Mouse (Mus musculus) cerebellum, postnatal 14 days (tissue): ENCODE data around the gene Sox5.

Experiments
- DNase-seq, 2 experiments: peaks; one replicate each; pipeline ENCODE4 v3.0.0; 2021; ENCODE audit warnings: mixed read lengths in 2 of 2

Gene Sox5

DNA sequence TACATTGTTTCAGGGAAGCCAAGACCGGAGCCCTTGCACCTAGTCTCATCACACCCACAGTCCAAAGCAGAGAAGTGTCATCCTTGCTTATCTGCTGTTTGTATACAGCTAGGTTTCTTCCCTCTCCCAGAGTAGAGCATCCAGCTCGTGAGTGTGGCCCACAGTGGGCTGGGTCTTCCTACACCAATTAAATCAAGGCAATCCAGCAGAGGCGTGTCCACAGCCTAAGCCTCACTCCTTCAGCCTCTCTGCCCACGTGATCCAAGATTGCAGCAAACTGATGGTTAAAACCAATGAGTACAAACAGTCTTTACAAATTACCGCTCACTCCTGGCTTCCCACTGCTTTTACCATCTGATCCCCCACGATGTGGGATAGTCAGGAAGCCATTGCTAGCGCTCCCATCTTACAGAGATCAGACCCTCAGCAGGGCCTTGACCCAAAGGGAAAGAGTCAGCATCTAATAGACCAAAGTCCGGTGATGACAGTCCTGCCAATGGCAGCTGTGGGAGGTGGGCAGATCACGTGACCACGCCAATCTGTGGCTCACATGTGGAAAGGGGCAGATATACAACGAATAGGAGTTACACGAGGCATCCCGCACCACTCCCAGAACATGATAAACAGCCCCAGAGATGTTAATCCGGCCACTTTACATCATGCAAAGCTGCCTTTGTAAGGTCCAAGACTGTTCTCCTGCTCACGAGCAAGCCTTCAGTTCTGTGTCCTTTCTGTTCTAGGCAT is 9.4 kb downstream of the Sox5 start:
- DNase-seq: no peak

DNA sequence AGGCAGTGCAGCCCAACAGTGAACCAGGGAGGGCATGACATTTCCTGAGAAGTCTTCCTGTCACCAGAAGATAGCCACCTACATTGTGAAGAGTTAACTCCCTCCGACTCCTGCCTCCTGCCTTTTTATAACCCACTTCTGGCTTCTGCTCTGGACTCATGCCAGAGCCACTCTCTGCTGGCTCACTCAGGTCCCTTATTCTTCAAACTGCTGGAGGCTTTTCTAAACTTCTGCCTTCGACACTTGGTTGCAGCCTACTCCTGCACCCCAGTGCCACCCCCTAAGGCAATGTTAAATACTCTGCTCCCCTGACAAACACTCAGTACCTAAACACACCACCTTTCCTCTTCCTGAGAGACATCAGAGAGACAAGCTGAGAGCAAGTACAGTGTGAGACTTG is 12.7 kb downstream of the Sox5 start:
- no peak for DNase-seq

DNA sequence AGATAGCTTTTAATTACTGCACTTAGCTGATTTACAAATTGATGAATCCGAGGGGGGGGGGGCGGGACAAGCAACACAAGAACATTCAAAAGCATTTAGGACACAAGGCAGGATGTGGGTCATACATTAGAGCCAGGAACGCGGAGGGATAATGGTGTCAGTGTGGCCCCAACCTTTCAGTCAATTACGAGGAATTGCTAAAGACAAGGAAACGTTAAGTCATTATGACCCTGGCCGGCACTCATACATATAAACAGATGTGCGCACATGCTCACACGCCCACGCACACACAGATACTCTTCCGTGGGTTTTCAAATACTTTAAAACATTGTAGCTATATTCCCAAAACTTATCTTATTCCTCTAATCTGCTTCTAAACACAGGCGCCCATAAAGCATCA is 19.9 kb downstream of the Sox5 start:
- no peak for DNase-seq

- no peak for DNase-seq
Measured at GRCm38 (mm10) chr6:144759193-144759592, 22.6 kb downstream of the Sox5 start.

GRCm38 (mm10) chr6:144757414-144757813 is 24.4 kb downstream of the Sox5 start:
- no peak for DNase-seq

DNA sequence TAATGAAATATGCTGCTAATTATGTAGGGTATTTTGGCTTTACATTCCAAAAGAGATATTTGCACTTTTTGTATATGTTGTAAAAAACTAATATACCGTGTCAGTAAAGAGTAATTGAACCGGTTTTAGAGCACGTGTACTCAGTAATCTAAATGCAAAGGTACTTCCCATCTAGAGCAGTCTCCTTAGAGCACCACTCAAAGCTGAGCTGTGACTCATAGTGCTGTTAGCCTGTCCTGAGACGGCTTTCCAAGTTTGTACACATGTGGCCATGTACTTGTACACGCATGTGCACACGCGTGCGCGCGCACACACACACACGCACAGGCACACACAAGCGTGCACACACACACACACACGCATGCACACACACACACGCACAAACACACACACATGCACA is 25.3 kb downstream of the Sox5 start:
- DNase-seq: no peak

- DNase-seq: no peak
Measured at GRCm38 (mm10) chr6:144755304-144755703, 26.5 kb downstream of the Sox5 start.

DNA sequence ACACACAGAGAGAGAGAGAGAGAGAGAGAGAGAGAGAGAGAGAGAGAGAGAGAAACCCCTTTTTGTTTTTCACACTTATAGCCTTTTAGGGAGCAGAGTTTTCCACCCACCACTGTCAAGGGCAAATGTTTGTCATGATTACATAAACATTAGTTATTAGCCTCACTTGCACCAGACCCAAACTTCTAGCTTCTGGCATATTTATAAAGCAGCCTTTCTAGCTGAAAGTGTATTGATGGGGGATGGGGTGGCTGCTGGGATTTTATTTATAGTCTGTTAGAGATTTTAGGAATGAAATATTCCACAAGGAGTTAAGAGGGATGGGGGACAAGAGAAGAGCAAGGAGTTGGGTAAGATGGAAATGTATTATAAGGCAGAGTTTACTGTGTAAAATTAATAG is 27.4 kb downstream of the Sox5 start:
- no peak for DNase-seq

DNA sequence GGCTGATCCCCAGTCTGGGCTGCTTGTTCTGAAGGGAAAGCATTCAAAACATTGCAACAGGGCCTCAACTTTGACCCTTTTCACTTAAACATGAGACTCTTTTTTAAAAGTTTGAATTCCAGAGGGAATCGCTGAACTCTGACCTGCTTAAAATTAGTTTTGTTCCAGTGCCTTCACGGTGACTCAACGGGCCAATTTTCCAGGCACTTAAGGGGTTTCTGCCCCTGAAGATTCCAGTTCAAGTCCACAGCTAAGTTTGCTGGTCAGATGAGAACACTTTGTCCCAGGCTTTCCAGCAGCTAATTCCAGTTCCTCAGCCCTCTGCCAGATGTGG is 27.8 kb downstream of the Sox5 start:
- DNase-seq: no peak

- DNase-seq: no peak
Measured at GRCm38 (mm10) chr6:144753225-144753962, 28.4 kb downstream of the Sox5 start.

GRCm38 (mm10) chr6:144751581-144751980 is 30.2 kb downstream of the Sox5 start:
- DNase-seq: no peak

GRCm38 (mm10) chr6:144750197-144750596 is 31.6 kb downstream of the Sox5 start:
- no peak for DNase-seq

DNA sequence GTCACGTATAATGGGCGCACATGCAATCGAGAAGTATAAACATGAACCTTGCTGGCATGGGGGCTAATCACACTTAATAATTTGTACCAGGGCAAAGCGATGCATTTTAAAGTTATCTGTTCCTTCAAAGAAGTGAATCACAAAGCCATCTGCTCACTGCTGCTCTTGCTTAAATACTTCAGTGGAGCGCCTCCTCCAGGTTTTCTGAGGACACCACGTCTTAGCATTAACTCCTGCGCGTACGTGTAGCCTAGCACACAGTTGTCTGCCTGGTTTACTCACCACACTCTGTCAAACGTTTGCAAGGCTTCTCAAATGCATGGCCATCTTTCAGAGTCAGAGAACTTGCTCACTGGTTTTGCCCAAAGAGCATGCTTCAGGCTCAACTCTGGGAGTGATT is 35.3 kb downstream of the Sox5 start:
- DNase-seq: no peak

DNA sequence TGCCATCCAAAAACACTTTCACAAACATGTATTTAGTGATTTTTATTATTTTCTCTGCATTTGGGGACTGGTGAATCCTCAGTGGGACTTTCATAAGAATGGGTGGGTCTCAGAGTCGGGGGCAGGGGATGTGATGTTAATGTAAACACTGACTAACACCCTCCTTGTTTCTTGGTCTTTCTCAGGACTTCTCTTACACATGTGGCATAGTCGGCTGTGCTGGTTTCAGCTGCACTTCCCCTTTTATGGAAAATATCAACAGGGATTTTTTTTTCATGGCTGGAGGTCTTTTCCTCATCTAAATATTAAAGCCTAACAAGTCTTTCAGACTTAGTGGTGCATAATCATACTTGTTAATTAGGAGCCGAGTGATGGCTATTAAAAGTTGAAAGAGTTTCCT is 39.2 kb downstream of the Sox5 start:
- DNase-seq: no peak

GRCm38 (mm10) chr6:144741080-144741655 is 40.6 kb downstream of the Sox5 start:
- DNase-seq: no peak

DNA sequence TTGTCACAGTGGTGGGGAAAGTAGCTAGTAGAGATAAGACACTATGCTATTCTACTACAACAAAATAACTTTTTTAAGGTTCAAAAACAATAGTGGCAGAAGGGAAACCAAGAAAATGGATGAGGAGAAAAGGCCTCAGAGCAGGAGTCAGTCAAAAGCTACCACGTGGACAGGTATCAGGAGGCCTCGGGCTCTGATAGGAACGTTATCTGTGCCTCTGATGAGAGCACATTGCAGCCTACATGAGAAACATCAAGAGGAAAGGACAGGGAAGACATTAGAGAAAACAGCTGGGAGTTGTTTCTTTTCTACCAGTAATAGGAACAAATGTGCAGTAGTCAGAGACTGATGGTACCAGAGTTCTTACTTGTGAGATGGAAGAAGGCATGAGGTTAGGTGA is 41.4 kb downstream of the Sox5 start:
- DNase-seq: no peak

GRCm38 (mm10) chr6:144739753-144740152 is 42.0 kb downstream of the Sox5 start:
- no peak for DNase-seq

DNA sequence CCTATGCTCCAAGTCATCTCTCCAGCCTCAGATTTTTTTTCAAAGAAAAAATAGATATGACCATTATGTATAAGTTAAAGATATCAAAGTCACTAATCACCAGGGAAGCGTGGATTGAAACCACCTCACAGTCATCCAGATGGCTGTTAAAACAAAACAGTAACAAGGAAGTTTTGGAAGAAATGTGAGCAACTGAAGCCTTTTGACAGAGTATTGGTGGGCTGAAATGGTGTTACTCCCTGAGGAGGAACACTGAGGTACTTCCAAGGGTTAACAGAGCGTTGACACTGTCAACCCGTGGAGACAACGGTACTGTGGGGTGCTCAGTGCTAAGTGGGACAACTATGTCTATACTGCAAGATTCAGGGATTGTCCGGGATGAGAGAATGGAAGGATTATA is 44.0 kb downstream of the Sox5 start:
- no peak for DNase-seq

GRCm38 (mm10) chr6:144731251-144731970 is 50.4 kb downstream of the Sox5 start:
- no peak for DNase-seq

DNA sequence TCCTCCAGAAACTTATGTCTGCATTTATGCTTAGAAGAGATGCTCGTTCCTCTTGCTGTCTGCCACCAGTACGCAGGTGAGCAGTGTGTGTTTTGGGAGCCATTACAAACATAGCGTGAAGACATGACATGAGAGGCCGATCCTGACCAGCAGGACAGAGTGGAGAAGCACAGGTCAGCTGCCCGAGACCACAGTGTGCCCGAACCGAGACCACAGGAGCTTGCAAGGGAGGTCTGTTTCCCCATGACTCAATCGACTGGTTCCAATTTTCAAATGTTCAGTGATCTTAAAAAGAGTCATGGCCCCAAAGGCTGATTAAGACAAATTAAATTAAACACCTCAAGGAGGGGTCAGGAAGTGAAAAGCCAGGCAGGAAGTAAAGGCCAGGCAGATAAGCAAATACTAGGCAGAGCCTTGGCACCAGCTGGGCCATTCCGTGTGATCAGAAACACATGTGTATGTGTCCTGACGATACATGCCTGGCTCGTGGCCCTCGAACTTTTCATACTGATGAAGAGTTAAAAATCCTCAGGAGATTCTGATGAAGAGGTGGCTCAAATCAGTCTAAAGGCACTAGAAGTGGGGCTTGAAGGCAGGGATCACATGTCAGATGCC is 58.1 kb downstream of the Sox5 start:
- DNase-seq: no peak

GRCm38 (mm10) chr6:144723024-144723423 is 58.8 kb downstream of the Sox5 start:
- DNase-seq: no peak

DNA sequence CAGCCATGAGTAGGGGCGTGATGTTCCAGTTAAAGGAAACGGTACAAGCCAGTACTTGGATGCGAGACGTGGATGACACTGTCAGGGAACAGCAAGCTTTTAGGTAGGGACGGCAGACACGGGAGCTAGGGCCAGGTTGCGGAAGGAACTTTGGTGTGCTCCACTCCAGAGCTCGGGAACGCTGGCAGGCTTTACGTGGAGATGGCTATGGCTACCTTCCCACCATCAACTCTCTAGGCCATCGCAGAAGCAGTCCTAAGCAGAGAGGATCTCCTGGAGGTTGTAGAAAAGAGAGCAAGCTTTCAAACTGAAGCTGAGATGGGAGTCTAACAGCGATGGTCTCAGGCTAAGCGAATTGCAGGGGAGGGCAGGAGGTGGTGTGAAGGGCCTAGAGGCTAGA is 60.9 kb downstream of the Sox5 start:
- DNase-seq: no peak

DNA sequence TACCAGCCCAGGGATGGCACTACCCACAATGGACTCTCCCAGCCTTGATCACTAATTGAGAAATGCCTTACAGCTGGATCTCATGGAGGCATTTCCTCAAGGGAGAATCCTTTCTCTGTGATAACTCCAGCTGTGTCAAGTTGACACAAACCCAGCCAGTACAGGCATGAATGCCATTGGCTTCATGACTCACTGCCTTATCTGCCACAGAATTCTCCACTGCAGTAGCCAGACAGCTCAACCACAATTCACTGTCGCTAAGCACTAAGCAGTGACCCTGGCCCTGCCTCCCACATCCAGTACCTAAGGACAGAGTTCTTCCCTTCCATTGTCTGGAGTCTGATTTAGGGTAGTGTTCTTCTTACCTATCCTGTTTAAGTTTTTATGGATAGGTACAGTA is 65.4 kb downstream of the Sox5 start:
- DNase-seq: no peak
